Mouse (Mus musculus) B cell, adult 2 months (primary cell): ENCODE data around the gene Hnf1a.
"Not testable (repeated sequence)": the region's sequence is repeated elsewhere in the genome, so short reads cannot be mapped to it uniquely, and the experiment has no call there.

ENCODE experiments used
- DNase-seq, 2 experiments: peaks; one replicate each; pipeline ENCODE4 v3.0.0; 2022

Hnf1a gene

GRCm38 (mm10) chr5:114942074-114942765, 28.7 kb downstream of the Hnf1a start, which contains the start of gene 2210016L21Rik:
Gene 2210016L21Rik, plus strand, starts transcription at chr5:114942158.
- DNase-seq = peak; percentile 81 to 84

GRCm38 (mm10) chr5:114941138-114941537, 29.8 kb downstream of the Hnf1a start:
- DNase-seq = peak in 1 of 2 experiments; percentile 27

- no peak for DNase-seq
Observed at GRCm38 (mm10) chr5:114935838-114936237, 35.1 kb downstream of the Hnf1a start.

GRCm38 (mm10) chr5:114933206-114933605, 37.7 kb downstream of the Hnf1a start:
- no peak for DNase-seq

GRCm38 (mm10) chr5:114931626-114932025, 39.3 kb downstream of the Hnf1a start:
- no peak for DNase-seq

GRCm38 (mm10) chr5:114926753-114927152, 44.1 kb downstream of the Hnf1a start:
- DNase-seq = no peak

- no peak for DNase-seq
Observed at GRCm38 (mm10) chr5:114926153-114926684, 44.7 kb downstream of the Hnf1a start.

- peak; percentile 79 to 82 for DNase-seq
Observed at GRCm38 (mm10) chr5:114922998-114923473, 47.9 kb downstream of the Hnf1a start, which contains the start of gene Oasl1. Gene Oasl1, plus strand, starts transcription at chr5:114923240.

- no peak for DNase-seq
Observed at GRCm38 (mm10) chr5:114922366-114922731, 48.5 kb downstream of the Hnf1a start.

GRCm38 (mm10) chr5:114921551-114922365, 49.1 kb downstream of the Hnf1a start:
- peak; percentile 84 to 87 for DNase-seq

- not testable (repeated sequence) for DNase-seq
Observed at GRCm38 (mm10) chr5:114917357-114917756, 53.5 kb downstream of the Hnf1a start.

GRCm38 (mm10) chr5:114916777-114917176, 54.1 kb downstream of the Hnf1a start:
- peak; percentile 75 to 78 for DNase-seq

GRCm38 (mm10) chr5:114915854-114916253, 55.0 kb downstream of the Hnf1a start:
- DNase-seq = no peak

GRCm38 (mm10) chr5:114914855-114915254, 56.0 kb downstream of the Hnf1a start:
- DNase-seq = no peak

- DNase-seq = no peak
Observed at GRCm38 (mm10) chr5:114913686-114914085, 57.2 kb downstream of the Hnf1a start.

- no peak for DNase-seq
Observed at GRCm38 (mm10) chr5:114908598-114909305, 62.1 kb downstream of the Hnf1a start.

- DNase-seq = peak; percentile 76 to 77
Observed at GRCm38 (mm10) chr5:114902413-114902812, 68.5 kb downstream of the Hnf1a start.
